Mouse (Mus musculus) mouse trophoblast stem cell (cell line): Measurements from ENCODE around the gene Sash3.

ENCODE experiments used
- in situ Hi-C, 2 experiments: fragments of 300-500 bp; cut with MseI, MboI; formaldehyde crosslinking; loops; 2 replicates in 1 of 2; 3 replicates in 1 of 2; pipeline ENCODE4 v1.15.1; 2025

Gene Sash3

DNA sequence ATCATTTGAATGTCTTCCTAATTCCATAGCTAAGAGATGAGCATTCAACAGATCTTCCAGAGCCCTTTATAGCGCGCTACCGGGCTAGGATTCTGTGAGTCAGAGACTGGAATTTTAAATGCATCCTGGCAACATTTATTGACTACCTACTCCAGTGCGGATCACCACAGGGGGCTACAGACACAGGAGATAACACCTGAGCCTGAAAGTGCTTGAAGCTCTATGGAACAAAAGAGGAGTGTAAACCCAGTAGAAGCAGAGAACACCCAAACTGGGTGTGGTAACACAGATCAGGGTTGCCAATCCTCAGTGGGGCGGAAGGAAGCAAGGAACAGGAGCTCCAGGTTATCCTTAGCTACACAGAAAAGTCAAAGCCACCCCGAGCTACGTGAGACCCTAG lies 56.2 kb downstream of the Sash3 start:
- in situ Hi-C loops = loop anchor here in 1 of 2 experiments (10.0 kb wide), 1 partner anchor 62 kb away; no protein-coding TSS in a partner anchor

- in situ Hi-C loops = loop anchor here in 1 of 2 experiments (10.0 kb wide), 1 partner anchor 62 kb away; no protein-coding TSS in a partner anchor
These were observed 56.8 kb downstream of the Sash3 start for GRCm38 (mm10) chrX:48202995-48203394.

GRCm38 (mm10) chrX:48203763-48204162 lies 57.5 kb downstream of the Sash3 start:
- in situ Hi-C loops = loop anchor here in 1 of 2 experiments (10.0 kb wide), 1 partner anchor 61 kb away; no protein-coding TSS in a partner anchor

GRCm38 (mm10) chrX:48204469-48204868 lies 58.2 kb downstream of the Sash3 start:
- in situ Hi-C loops = loop anchor here in 1 of 2 experiments (10.0 kb wide), 1 partner anchor 60 kb away; no protein-coding TSS in a partner anchor

GRCm38 (mm10) chrX:48207761-48208487 lies 61.7 kb downstream of the Sash3 start:
- in situ Hi-C loops = loop anchor here in 1 of 2 experiments (10.0 kb wide), 1 partner anchor 57 kb away; no protein-coding TSS in a partner anchor

GRCm38 (mm10) chrX:48208519-48209185 lies 62.4 kb downstream of the Sash3 start, which contains the start of gene Zdhhc9:
TSS of gene Zdhhc9 (minus strand) at chrX:48208878.
- in situ Hi-C loops = loop anchor here in 1 of 2 experiments (10.0 kb wide), 1 partner anchor 56 kb away; no protein-coding TSS in a partner anchor

GRCm38 (mm10) chrX:48209746-48210145 lies 63.5 kb downstream of the Sash3 start:
- in situ Hi-C loops = loop anchor here in 1 of 2 experiments (10.0 kb wide), 1 partner anchor 55 kb away; no protein-coding TSS in a partner anchor
